Mouse (Mus musculus): Measurements from ENCODE around the gene Ugt1a1. TPM values are rescaled to one million over a fixed set of nuclear protein-coding genes. Genes with fewer than 3 reads are reported as not detected.
"Not testable (repeated sequence)": the region's sequence is repeated elsewhere in the genome, so short reads cannot be mapped to it uniquely, and the experiment has no call there.

Gene Ugt1a1
- total and polyA plus RNA-seq, 2 experiments from 2014 or later: 0.09 to 0.42 TPM

- Histone ChIP-seq H3K4me1 (ENCODE audit: insufficient read depth, low read length) (no peaks in the 10 kb centered on the region), H3K27me3 (ENCODE audit: insufficient read depth, low read length) (no peaks in the 10 kb centered on the region), H3K9me3 (ENCODE audit: low read length) (peaks cover 38% of the 10 kb centered on the region), H3K27ac (no peak overlapping the region), H3K9ac (replicated peaks; ENCODE audit: low read length) (no peak overlapping the region), H3K4me3 (ENCODE audit: low read length) (no peak overlapping the region), H3K36me3 (ENCODE audit: insufficient read depth, low read length) (no peaks in the 10 kb centered on the region), H3K4me2 (ENCODE audit: low read depth, low read length) (no peak overlapping the region)
- TF ChIP-seq CTCF (IDR thresholded peaks at IDR 0.05; ENCODE audit: low read depth): no peak
- DNase-seq (ENCODE audit: low spot score) (no peak), ATAC-seq (no peak)
- WGBS: 51% methylated on average over 1 of the region's 1 CpGs
Measured at GRCm38 (mm10) chr1:88223591-88223990, 11.8 kb downstream of the Ugt1a1 start.

- Histone ChIP-seq H3K36me3 (ENCODE audit: insufficient read depth, low read length) (no peaks in the 10 kb centered on the region), H3K27ac (no peak overlapping the region), H3K9me3 (ENCODE audit: low read length) (peaks cover 44% of the 10 kb centered on the region), H3K4me3 (ENCODE audit: low read length) (no peak overlapping the region), H3K4me1 (ENCODE audit: insufficient read depth, low read length) (no peaks in the 10 kb centered on the region), H3K4me2 (ENCODE audit: low read depth, low read length) (no peak overlapping the region), H3K27me3 (ENCODE audit: insufficient read depth, low read length) (no peaks in the 10 kb centered on the region), H3K9ac (replicated peaks; ENCODE audit: low read length) (no peak overlapping the region)
- DNase-seq (ENCODE audit: low spot score) (no peak), ATAC-seq (no peak)
- WGBS: 65% methylated on average over 2 of the region's 2 CpGs
- TF ChIP-seq CTCF (IDR thresholded peaks at IDR 0.05; ENCODE audit: low read depth): no peak
Measured at GRCm38 (mm10) chr1:88224029-88224776, 12.4 kb downstream of the Ugt1a1 start.

- WGBS: 42% methylated on average over 2 of the region's 2 CpGs
Measured at GRCm38 (mm10) chr1:88225301-88225700, 13.5 kb downstream of the Ugt1a1 start.

GRCm38 (mm10) chr1:88225741-88226140 is 14.0 kb downstream of the Ugt1a1 start:
- H3K4me3 ChIP-seq (ENCODE audit: low read length): no peak overlapping the region
- H3K27me3 ChIP-seq (ENCODE audit: insufficient read depth, low read length): no peaks in the 10 kb centered on the region
- no peak for ATAC-seq
- no peak overlapping the region for H3K9ac ChIP-seq (replicated peaks; ENCODE audit: low read length)
- no peak for TF ChIP-seq CTCF (IDR thresholded peaks at IDR 0.05; ENCODE audit: low read depth)
- H3K4me1 ChIP-seq (ENCODE audit: insufficient read depth, low read length): no peaks in the 10 kb centered on the region
- no peak for DNase-seq (ENCODE audit: low spot score)
- H3K4me2 ChIP-seq (ENCODE audit: low read depth, low read length): no peak overlapping the region
- peaks cover 59% of the 10 kb centered on the region for H3K9me3 ChIP-seq (ENCODE audit: low read length)
- H3K36me3 ChIP-seq (ENCODE audit: insufficient read depth, low read length): no peaks in the 10 kb centered on the region
- H3K27ac ChIP-seq: no peak overlapping the region

More at GRCm38 (mm10) chr1:88225301-88225700, 13.5 kb downstream of the Ugt1a1 start:
- H3K4me1 ChIP-seq (ENCODE audit: insufficient read depth, low read length); DNase-seq (ENCODE audit: low spot score); ATAC-seq; H3K9ac ChIP-seq (replicated peaks; ENCODE audit: low read length); H3K4me3 ChIP-seq (ENCODE audit: low read length); H3K36me3 ChIP-seq (ENCODE audit: insufficient read depth, low read length); H3K27me3 ChIP-seq (ENCODE audit: insufficient read depth, low read length); H3K27ac ChIP-seq; H3K4me2 ChIP-seq (ENCODE audit: low read depth, low read length): not testable (repeated sequence)
- H3K9me3 ChIP-seq (ENCODE audit: low read length): peaks cover 55% of the 10 kb centered on the region

- H3K9me3 ChIP-seq (ENCODE audit: low read length): peaks cover 70% of the 10 kb centered on the region
- ATAC-seq: no peak
- no peaks in the 10 kb centered on the region for H3K4me1 ChIP-seq (ENCODE audit: insufficient read depth, low read length)
Measured at GRCm38 (mm10) chr1:88226670-88227379, 15.1 kb downstream of the Ugt1a1 start, which contains the start of gene Mroh2a. Gene Mroh2a (plus strand): TSS chr1:88226986.

GRCm38 (mm10) chr1:88227482-88227881 is 15.7 kb downstream of the Ugt1a1 start:
- Histone ChIP-seq H3K4me2 (ENCODE audit: low read depth, low read length) (no peak overlapping the region), H3K9ac (replicated peaks; ENCODE audit: low read length) (no peak overlapping the region), H3K27me3 (ENCODE audit: insufficient read depth, low read length) (no peaks in the 10 kb centered on the region), H3K36me3 (ENCODE audit: insufficient read depth, low read length) (no peaks in the 10 kb centered on the region), H3K4me3 (ENCODE audit: low read length) (no peak overlapping the region), H3K27ac (no peak overlapping the region), H3K4me1 (ENCODE audit: insufficient read depth, low read length) (no peaks in the 10 kb centered on the region), H3K9me3 (ENCODE audit: low read length) (peaks cover 72% of the 10 kb centered on the region)
- no peak for ATAC-seq
- DNase-seq (ENCODE audit: low spot score): no peak
- TF ChIP-seq CTCF (IDR thresholded peaks at IDR 0.05; ENCODE audit: low read depth): no peak
- 56% methylated on average over 2 of the region's 2 CpGs for WGBS

More at GRCm38 (mm10) chr1:88226670-88227379, 15.1 kb downstream of the Ugt1a1 start, which contains the start of gene Mroh2a:
- Histone ChIP-seq H3K27me3 (ENCODE audit: insufficient read depth, low read length) (no peaks in the 10 kb centered on the region), H3K9ac (replicated peaks; ENCODE audit: low read length) (no peak within 1 kb of the TSS), H3K27ac (no peak within 1 kb of the TSS), H3K4me3 (ENCODE audit: low read length) (no peak within 1 kb of the TSS), H3K4me2 (ENCODE audit: low read depth, low read length) (no peak within 1 kb of the TSS), H3K36me3 (ENCODE audit: insufficient read depth, low read length) (no peaks in the 10 kb centered on the region)
- no peak for TF ChIP-seq CTCF (IDR thresholded peaks at IDR 0.05; ENCODE audit: low read depth)
- DNase-seq (ENCODE audit: low spot score): no peak
- 55% methylated on average over 5 of the region's 5 CpGs for WGBS

GRCm38 (mm10) chr1:88228121-88228520 is 16.4 kb downstream of the Ugt1a1 start:
- H3K27me3 ChIP-seq (ENCODE audit: insufficient read depth, low read length): no peaks in the 10 kb centered on the region
- ATAC-seq: no peak
- H3K9ac ChIP-seq (replicated peaks; ENCODE audit: low read length): no peak overlapping the region
- no peak for DNase-seq (ENCODE audit: low spot score)
- no peak overlapping the region for H3K4me2 ChIP-seq (ENCODE audit: low read depth, low read length)
- H3K4me1 ChIP-seq (ENCODE audit: insufficient read depth, low read length): no peaks in the 10 kb centered on the region
- no peak overlapping the region for H3K4me3 ChIP-seq (ENCODE audit: low read length)
- H3K9me3 ChIP-seq (ENCODE audit: low read length): peaks cover 78% of the 10 kb centered on the region
- no peak for TF ChIP-seq CTCF (IDR thresholded peaks at IDR 0.05; ENCODE audit: low read depth)
- H3K36me3 ChIP-seq (ENCODE audit: insufficient read depth, low read length): no peaks in the 10 kb centered on the region
- H3K27ac ChIP-seq: no peak overlapping the region
- 68% methylated on average over 7 of the region's 7 CpGs for WGBS

All from hindbrain, postnatal 0 days (tissue).